Mouse (Mus musculus) myocyte (in vitro differentiated cells): ENCODE results near the gene Sept6.

Experiments used
- MAX ChIP-seq: IDR thresholded peaks from one replicate; pipeline ENCODE4 v1.6.1; 2011; ENCODE audit warnings: low read depth, mild to moderate bottlenecking, control low read depth
- TCF12 ChIP-seq: IDR thresholded peaks from one replicate; pipeline ENCODE4 v1.6.1; 2011; ENCODE audit warnings: mild to moderate bottlenecking, control low read depth; ENCODE audit not compliant: poor library complexity, insufficient read depth, severe bottlenecking

GRCm38 (mm10) chrX:36991694-36992093 lies at the start of gene Sept6:
- TF ChIP-seq TCF12 (no peak), MAX (no peak)
